Mouse (Mus musculus): Measurements from ENCODE around the gene Cdk10. TPM values are rescaled to one million over a fixed set of nuclear protein-coding genes. Genes with fewer than 3 reads are reported as not detected.
A peak's percentile ranks its signal among the peaks of the same experiment; 100 is the strongest.
"Not testable (repeated sequence)": the region's sequence is repeated elsewhere in the genome, so short reads cannot be mapped to it uniquely, and the experiment has no call there.

Gene Cdk10
- polyA plus RNA-seq, 1 experiment from 2014 or later: 8.9 TPM

DNA sequence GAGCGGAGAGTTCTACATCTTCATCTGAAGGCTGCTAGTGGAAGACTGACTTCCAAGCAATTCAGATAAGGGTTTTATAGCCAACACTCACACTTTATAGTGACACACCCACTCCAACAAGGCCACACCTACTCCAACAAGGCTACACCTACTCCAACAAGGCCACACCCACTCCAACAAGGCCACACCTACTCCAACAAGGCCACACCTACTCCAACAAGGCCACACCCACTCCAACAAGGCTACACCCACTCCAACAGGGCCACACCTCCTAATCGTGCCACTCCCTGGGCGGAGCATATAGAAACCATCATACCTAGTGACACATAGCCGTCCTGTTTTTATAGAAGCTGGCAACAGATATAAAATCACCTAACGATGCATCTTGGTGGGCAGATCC, 27.6 kb upstream of the Cdk10 start:
- H3K9me3 ChIP-seq (replicated peaks; ENCODE audit: control insufficient read depth, low read length); H3K9ac ChIP-seq (ENCODE audit: low read depth, low read length); H3K36me3 ChIP-seq (ENCODE audit: control insufficient read depth, insufficient read depth); H3K4me3 ChIP-seq (ENCODE audit: low read depth, low read length); H3K27ac ChIP-seq (ENCODE audit: low read length); H3K27me3 ChIP-seq (ENCODE audit: control insufficient read depth, insufficient read depth, low read depth, low read length); H3K4me1 ChIP-seq (ENCODE audit: control insufficient read depth, low read depth, low read length); H3K4me2 ChIP-seq (ENCODE audit: low read depth, low read length): not testable (repeated sequence)
- ATAC-seq (ENCODE audit: low read depth): peak; percentile 74
- WGBS (ENCODE audit: insufficient replicate concordance): 42% methylated on average over 5 of the region's 5 CpGs

DNA sequence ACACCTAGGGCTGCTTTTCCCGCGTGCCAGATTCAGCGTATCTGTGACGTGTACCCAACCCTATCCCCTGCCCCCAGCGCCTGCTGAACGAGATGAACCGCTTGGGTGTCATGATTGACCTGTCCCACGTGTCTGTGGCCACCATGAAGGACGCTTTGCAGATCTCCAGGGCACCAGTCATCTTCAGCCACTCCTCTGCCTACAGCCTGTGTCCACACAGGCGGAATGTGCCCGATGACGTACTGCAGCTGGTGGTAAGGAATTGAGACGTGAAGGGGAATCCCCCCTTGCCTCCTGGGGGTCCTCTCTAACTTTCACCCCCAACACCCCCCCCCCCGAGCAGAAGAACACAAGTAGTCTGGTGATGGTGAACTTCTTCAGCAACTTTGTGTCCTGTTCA, 24.8 kb upstream of the Cdk10 start:
- 57% methylated on average over 14 of the region's 14 CpGs for WGBS (ENCODE audit: insufficient replicate concordance)
- no peak for ATAC-seq (ENCODE audit: low read depth)
- no peak overlapping the region for H3K9ac ChIP-seq (ENCODE audit: low read depth, low read length)
- H3K9me3 ChIP-seq (replicated peaks; ENCODE audit: control insufficient read depth, low read length): no peaks in the 10 kb centered on the region
- no peaks in the 10 kb centered on the region for H3K36me3 ChIP-seq (ENCODE audit: control insufficient read depth, insufficient read depth)
- no peak overlapping the region for H3K4me3 ChIP-seq (ENCODE audit: low read depth, low read length)
- H3K27me3 ChIP-seq (ENCODE audit: control insufficient read depth, insufficient read depth, low read depth, low read length): no peaks in the 10 kb centered on the region
- peaks cover 6% of the 10 kb centered on the region for H3K4me1 ChIP-seq (ENCODE audit: control insufficient read depth, low read depth, low read length)
- H3K4me2 ChIP-seq (ENCODE audit: low read depth, low read length): no peak overlapping the region
- no peak overlapping the region for H3K27ac ChIP-seq (ENCODE audit: low read length)

DNA sequence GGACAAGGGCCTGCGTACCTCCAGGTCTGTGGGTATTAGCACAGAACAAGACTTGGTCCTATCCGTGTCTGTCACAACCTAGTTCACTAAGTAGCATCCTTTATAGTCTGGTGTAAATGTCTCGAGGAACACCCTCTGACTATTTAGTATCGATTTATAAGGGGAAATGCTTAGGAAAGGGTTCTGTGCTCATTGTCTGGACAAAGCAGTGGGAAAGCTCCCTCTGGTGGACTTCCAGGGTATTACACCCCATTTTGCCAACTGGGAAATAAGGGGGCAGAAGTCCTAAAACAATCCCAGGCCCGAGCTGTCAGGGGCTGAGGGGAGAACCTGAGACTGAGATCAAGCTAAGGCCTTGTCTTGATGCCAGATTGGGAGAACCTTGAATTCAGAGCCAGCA, 22.4 kb upstream of the Cdk10 start:
- Histone ChIP-seq H3K4me2 (ENCODE audit: low read depth, low read length) (no peak overlapping the region), H3K27me3 (ENCODE audit: control insufficient read depth, insufficient read depth, low read depth, low read length) (no peaks in the 10 kb centered on the region), H3K36me3 (ENCODE audit: control insufficient read depth, insufficient read depth) (peaks cover 9% of the 10 kb centered on the region), H3K27ac (ENCODE audit: low read length) (no peak overlapping the region), H3K9me3 (replicated peaks; ENCODE audit: control insufficient read depth, low read length) (no peaks in the 10 kb centered on the region), H3K4me3 (ENCODE audit: low read depth, low read length) (no peak overlapping the region), H3K9ac (ENCODE audit: low read depth, low read length) (no peak overlapping the region), H3K4me1 (ENCODE audit: control insufficient read depth, low read depth, low read length) (peaks cover 3% of the 10 kb centered on the region)
- WGBS (ENCODE audit: insufficient replicate concordance): 23% methylated on average over 5 of the region's 5 CpGs
- ATAC-seq (ENCODE audit: low read depth): no peak

DNA sequence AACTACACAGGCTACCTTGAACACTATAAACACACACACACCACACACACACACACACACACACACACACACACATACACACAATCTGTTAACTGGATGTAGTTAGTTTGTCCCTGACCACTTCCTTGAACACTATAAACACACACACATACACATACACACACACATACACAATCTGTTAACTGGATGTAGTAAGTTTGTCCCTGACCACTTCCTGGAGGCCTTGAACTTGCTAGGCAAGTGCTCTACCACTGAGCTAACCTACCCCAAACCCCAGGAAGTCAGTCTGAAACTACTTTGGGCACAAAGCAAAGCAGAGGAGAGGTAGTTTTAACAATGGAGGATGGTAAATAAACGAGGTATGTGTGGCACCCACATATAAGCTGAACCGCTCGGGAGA, 21.1 kb upstream of the Cdk10 start:
- Histone ChIP-seq H3K4me3 (ENCODE audit: low read depth, low read length) (no peak overlapping the region), H3K4me2 (ENCODE audit: low read depth, low read length) (no peak overlapping the region), H3K9me3 (replicated peaks; ENCODE audit: control insufficient read depth, low read length) (no peaks in the 10 kb centered on the region), H3K9ac (ENCODE audit: low read depth, low read length) (no peak overlapping the region), H3K36me3 (ENCODE audit: control insufficient read depth, insufficient read depth) (peaks cover 16% of the 10 kb centered on the region), H3K4me1 (ENCODE audit: control insufficient read depth, low read depth, low read length) (no peaks in the 10 kb centered on the region), H3K27me3 (ENCODE audit: control insufficient read depth, insufficient read depth, low read depth, low read length) (no peaks in the 10 kb centered on the region), H3K27ac (ENCODE audit: low read length) (no peak overlapping the region)
- WGBS (ENCODE audit: insufficient replicate concordance): 81% methylated on average over 3 of the region's 3 CpGs
- ATAC-seq (ENCODE audit: low read depth): no peak

DNA sequence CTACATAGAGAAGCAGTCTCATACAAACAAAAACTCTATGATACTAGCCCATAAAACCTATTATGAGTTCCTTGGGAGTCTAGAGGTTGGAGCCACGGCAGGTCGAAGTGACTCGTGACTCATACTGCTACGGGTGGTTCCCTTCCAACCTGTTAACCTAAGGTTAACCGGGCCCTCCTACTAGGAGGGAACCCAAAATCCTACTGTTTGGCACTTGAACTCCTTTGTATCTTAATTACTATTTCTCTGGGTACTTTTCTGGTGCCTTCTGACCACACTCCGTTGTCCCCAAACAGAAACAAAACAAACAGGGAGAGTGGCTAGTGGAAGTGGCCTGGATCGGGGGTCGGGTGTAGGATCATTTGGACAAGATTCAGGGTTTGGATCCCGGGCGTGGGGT, 12.8 kb upstream of the Cdk10 start:
- H3K36me3 ChIP-seq (ENCODE audit: control insufficient read depth, insufficient read depth): peaks cover 21% of the 10 kb centered on the region
- 19% methylated on average over 10 of the region's 10 CpGs for WGBS (ENCODE audit: insufficient replicate concordance)
- no peak for ATAC-seq (ENCODE audit: low read depth)

DNA sequence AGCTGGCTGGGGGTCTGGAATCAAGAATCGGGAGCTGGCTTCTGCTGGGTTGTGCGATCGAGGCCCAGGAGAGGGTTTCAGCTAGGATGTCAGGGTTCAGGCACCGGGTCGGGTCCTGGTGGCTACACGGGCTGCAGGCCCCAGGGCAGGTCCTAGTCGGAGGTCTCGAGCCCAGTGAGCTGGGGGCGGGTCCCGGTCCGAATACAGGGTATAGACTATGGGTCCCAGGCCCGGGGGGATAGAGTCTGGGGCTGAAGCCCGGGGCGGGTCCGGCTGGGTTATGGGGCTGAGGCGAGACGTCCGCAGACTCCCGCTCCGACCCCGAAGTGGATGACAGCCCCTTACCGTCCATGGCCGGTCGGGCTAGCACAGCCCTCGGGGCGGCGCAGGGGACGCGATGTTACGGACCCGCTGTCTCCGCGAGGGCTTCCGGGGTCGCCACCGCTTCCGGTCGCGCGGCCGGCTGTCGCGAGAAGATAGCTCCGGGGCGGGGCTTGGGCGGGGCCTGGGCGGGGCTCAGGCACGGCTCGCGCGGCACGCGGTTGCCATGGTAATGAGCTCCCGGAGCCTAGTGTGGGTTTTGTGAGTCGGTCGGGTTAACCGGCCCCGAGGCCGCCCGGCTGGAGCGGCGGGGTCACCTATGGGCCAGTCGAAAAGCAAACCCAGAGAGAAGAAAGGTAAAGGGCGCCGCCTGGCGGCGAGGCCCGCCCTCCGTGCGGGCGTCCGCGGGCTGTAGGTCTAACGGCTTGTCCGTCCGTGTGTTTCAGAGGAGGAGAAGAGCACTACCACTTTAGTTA, 12.1 kb upstream of the Cdk10 start, which contains the start of the genes Chmp1a and Spata33:
Gene Chmp1a (minus strand): TSS at position 443 of the 797 bp plus-strand sequence.
Gene Spata33 (plus strand): TSS at position 512 of the 797 bp plus-strand sequence.
- WGBS (ENCODE audit: insufficient replicate concordance): under 1% methylated on average over 76 of the region's 76 CpGs
- H3K4me2 ChIP-seq (ENCODE audit: low read depth, low read length): peak within 1 kb of the TSS; percentile 98
- H3K9me3 ChIP-seq (replicated peaks; ENCODE audit: control insufficient read depth, low read length): no peaks in the 10 kb centered on the region
- H3K4me1 ChIP-seq (ENCODE audit: control insufficient read depth, low read depth, low read length): peaks cover 20% of the 10 kb centered on the region
- H3K4me3 ChIP-seq (ENCODE audit: low read depth, low read length): peak within 1 kb of the TSS; percentile 77
- peak within 1 kb of the TSS; percentile 87 for H3K9ac ChIP-seq (ENCODE audit: low read depth, low read length)
- peaks cover 5% of the 10 kb centered on the region; the same call in 1 of the 2 replicates for H3K27me3 ChIP-seq (ENCODE audit: control insufficient read depth, insufficient read depth, low read depth, low read length)
- peak; percentile 93 for ATAC-seq (ENCODE audit: low read depth)
- H3K27ac ChIP-seq (ENCODE audit: low read length): peak within 1 kb of the TSS; percentile 59
- peaks cover 17% of the 10 kb centered on the region for H3K36me3 ChIP-seq (ENCODE audit: control insufficient read depth, insufficient read depth)

More for the DNA sequence above, 12.8 kb upstream of the Cdk10 start:
- H3K27ac ChIP-seq (ENCODE audit: low read length): peak overlapping the region; percentile 51
- peak overlapping the region; percentile 98 for H3K4me2 ChIP-seq (ENCODE audit: low read depth, low read length)
- 0 out of 2 replicates have a peak, but pooled peaks cover 2% of the 10 kb centered on the region for H3K27me3 ChIP-seq (ENCODE audit: control insufficient read depth, insufficient read depth, low read depth, low read length)
- H3K4me3 ChIP-seq (ENCODE audit: low read depth, low read length): peak overlapping the region; percentile 77
- peaks cover 20% of the 10 kb centered on the region for H3K4me1 ChIP-seq (ENCODE audit: control insufficient read depth, low read depth, low read length)
- H3K9ac ChIP-seq (ENCODE audit: low read depth, low read length): peak overlapping the region; percentile 87
- no peaks in the 10 kb centered on the region for H3K9me3 ChIP-seq (replicated peaks; ENCODE audit: control insufficient read depth, low read length)

DNA sequence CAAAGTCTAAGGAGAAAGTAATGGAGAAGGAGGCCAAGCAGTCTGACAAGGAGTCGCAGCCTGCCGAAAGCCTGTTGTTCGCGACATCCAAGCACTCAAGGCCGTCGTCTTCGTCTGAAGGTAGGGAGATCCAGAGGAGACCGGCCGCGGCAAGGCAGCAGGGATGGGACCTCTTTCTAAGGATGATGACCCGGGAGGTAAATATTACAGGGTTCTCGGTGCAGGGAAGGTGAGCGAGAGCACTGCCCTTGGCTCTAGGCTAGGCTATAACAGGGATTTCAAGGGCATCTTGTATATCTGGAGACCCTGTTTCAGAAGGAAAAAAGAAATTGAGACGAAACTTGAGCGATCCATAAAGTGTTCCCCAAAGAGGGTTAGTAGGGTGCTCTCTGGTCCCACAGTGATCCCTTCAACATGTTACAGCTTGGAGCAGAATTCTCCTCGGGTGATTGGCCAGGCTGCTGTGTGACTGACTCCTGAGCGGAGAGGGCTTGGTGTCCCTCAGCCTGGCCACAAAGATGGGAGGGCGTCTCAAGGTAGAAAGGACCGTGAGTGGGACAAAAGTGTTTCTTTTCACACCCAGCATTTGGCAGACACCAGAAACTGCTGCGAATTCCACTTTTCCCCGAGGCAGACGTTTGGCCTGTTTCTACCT, 11.4 kb upstream of the Cdk10 start:
- Histone ChIP-seq H3K27ac (ENCODE audit: low read length) (peak overlapping the region; percentile 59; the same call in 1 of the 2 replicates), H3K4me2 (ENCODE audit: low read depth, low read length) (peak overlapping the region; percentile 98), H3K4me1 (ENCODE audit: control insufficient read depth, low read depth, low read length) (peaks cover 20% of the 10 kb centered on the region), H3K9me3 (replicated peaks; ENCODE audit: control insufficient read depth, low read length) (no peaks in the 10 kb centered on the region), H3K27me3 (ENCODE audit: control insufficient read depth, insufficient read depth, low read depth, low read length) (peaks cover 5% of the 10 kb centered on the region; the same call in 1 of the 2 replicates), H3K36me3 (ENCODE audit: control insufficient read depth, insufficient read depth) (peaks cover 11% of the 10 kb centered on the region), H3K4me3 (ENCODE audit: low read depth, low read length) (peak overlapping the region; percentile 77), H3K9ac (ENCODE audit: low read depth, low read length) (peak overlapping the region; percentile 66)
- peak; percentile 5; the same call in 1 of the 2 replicates for ATAC-seq (ENCODE audit: low read depth)
- WGBS (ENCODE audit: insufficient replicate concordance): 23% methylated on average over 22 of the region's 22 CpGs

DNA sequence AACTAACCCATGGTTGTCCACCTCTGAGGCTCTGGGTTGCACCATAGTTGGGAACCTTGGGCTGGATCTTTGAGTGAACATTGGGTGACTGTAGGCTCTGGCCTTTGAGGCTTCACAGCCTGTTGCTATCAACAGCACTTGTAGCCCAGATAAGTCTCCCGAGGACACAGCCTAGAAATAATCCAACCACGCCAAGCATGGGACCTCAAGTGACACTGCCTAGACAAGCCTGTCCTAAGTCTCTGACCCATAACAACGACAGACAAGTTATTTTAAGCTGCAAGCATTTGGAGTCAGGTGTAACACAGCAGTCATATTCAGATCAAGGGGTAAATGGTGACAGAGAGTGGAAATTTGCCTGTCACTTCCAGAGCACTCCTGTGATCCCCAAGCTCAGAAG, 9.2 kb upstream of the Cdk10 start:
- Histone ChIP-seq H3K4me2 (ENCODE audit: low read depth, low read length) (no peak overlapping the region), H3K27ac (ENCODE audit: low read length) (no peak overlapping the region), H3K4me3 (ENCODE audit: low read depth, low read length) (no peak overlapping the region), H3K4me1 (ENCODE audit: control insufficient read depth, low read depth, low read length) (peaks cover 20% of the 10 kb centered on the region), H3K9ac (ENCODE audit: low read depth, low read length) (no peak overlapping the region), H3K36me3 (ENCODE audit: control insufficient read depth, insufficient read depth) (no peaks in the 10 kb centered on the region), H3K27me3 (ENCODE audit: control insufficient read depth, insufficient read depth, low read depth, low read length) (peaks cover 5% of the 10 kb centered on the region; the same call in 1 of the 2 replicates), H3K9me3 (replicated peaks; ENCODE audit: control insufficient read depth, low read length) (no peaks in the 10 kb centered on the region)
- WGBS (ENCODE audit: insufficient replicate concordance): 34% methylated on average over 3 of the region's 3 CpGs
- ATAC-seq (ENCODE audit: low read depth): no peak

DNA sequence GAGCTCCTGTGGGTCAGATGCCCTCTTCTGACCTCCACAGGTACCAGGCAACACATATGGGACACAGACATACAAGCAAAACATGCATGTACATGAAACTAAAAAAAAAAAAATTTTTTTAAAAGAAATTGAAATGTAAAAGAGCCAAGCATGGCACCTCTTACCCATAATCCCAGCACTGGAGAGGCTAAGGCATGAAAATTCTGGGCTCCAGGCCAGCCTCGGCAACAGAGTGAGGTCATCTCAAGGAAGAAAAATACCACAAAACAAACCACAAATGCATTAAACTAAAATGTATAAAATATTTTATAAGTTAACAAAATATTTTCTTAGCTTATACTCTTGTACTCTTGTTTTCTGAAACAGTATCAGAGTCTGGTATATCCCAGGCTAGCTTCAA, 3.7 kb upstream of the Cdk10 start:
- no peaks in the 10 kb centered on the region for H3K36me3 ChIP-seq (ENCODE audit: control insufficient read depth, insufficient read depth)
- H3K27me3 ChIP-seq (ENCODE audit: control insufficient read depth, insufficient read depth, low read depth, low read length): peaks cover 3% of the 10 kb centered on the region; the same call in 1 of the 2 replicates
- 43% methylated on average over 1 of the region's 1 CpGs for WGBS (ENCODE audit: insufficient replicate concordance)
- H3K9ac ChIP-seq (ENCODE audit: low read depth, low read length): no peak overlapping the region
- no peak overlapping the region for H3K27ac ChIP-seq (ENCODE audit: low read length)
- no peak overlapping the region for H3K4me3 ChIP-seq (ENCODE audit: low read depth, low read length)
- H3K9me3 ChIP-seq (replicated peaks; ENCODE audit: control insufficient read depth, low read length): no peaks in the 10 kb centered on the region
- peaks cover 14% of the 10 kb centered on the region for H3K4me1 ChIP-seq (ENCODE audit: control insufficient read depth, low read depth, low read length)
- no peak for ATAC-seq (ENCODE audit: low read depth)
- no peak overlapping the region for H3K4me2 ChIP-seq (ENCODE audit: low read depth, low read length)
